Mouse (Mus musculus) forebrain, embryonic 11.5 days (tissue): Measurements from ENCODE around the gene Olfr65. TPM values are rescaled to one million over a fixed set of nuclear protein-coding genes. Genes with fewer than 3 reads are reported as not detected.
A peak's percentile ranks its signal among the peaks of the same experiment; 100 is the strongest.

Experiments
- ATAC-seq: fragments of 200-750 bp; cut with Nextera tagmentation; replicated peaks from 2 replicates; pipeline ENCODE4 v1.8.0; 2017; ENCODE audit warnings: moderate TSS enrichment; ENCODE audit not compliant: low FRiP score
- DNase-seq: peaks from one replicate; pipeline ENCODE4 v3.0.0-alpha.2; 2017; ENCODE audit warnings: low spot score
- H3K27ac ChIP-seq: fragments of 300-500 bp; sonication (generic); 2 replicates; pipeline ENCODE4 v1.5.1; 2014; ENCODE audit warnings: low read depth, low read length
- H3K27me3 ChIP-seq: fragments of 300-500 bp; sonication (generic); 2 replicates; pipeline ENCODE4 v1.6.1; 2014; ENCODE audit warnings: mild to moderate bottlenecking, low read length, mixed read lengths; ENCODE audit not compliant: control insufficient read depth, insufficient read depth
- H3K36me3 ChIP-seq: fragments of 300-500 bp; sonication (generic); 2 replicates; pipeline ENCODE4 v1.6.1; 2014; ENCODE audit warnings: mild to moderate bottlenecking, low read length, moderate library complexity, mixed read lengths; ENCODE audit not compliant: control insufficient read depth, insufficient read depth
- H3K4me1 ChIP-seq: fragments of 300-500 bp; sonication (generic); replicated peaks from 2 replicates; pipeline ENCODE4 v1.6.1; 2014; ENCODE audit warnings: low read length, mixed read lengths; ENCODE audit not compliant: control insufficient read depth, insufficient read depth
- H3K4me2 ChIP-seq: fragments of 300-500 bp; sonication (generic); 2 replicates; pipeline ENCODE4 v1.6.1; 2014; ENCODE audit warnings: low read depth, mild to moderate bottlenecking, low read length, moderate library complexity, mixed read lengths; ENCODE audit not compliant: severe bottlenecking
- H3K4me3 ChIP-seq: fragments of 300-500 bp; sonication (generic); 2 replicates; pipeline ENCODE4 v1.5.1; 2014; ENCODE audit warnings: low read depth, low read length
- H3K9ac ChIP-seq: fragments of 300-500 bp; sonication (generic); 2 replicates; pipeline ENCODE4 v1.6.1; 2014; ENCODE audit warnings: low read length
- H3K9me3 ChIP-seq: fragments of 300-500 bp; sonication (generic); 2 replicates; pipeline ENCODE4 v1.6.1; 2016; ENCODE audit warnings: low read length, mixed read lengths; ENCODE audit not compliant: control insufficient read depth
- WGBS: fragments of 180-500 bp; shearing (Covaris S2); extraction: QIAGEN DNeasy Blood & Tissue Kit; methylation state at CpG from one replicate; pipeline ENCODE4 v1.1.7; 2014; 5-methylcytosine and 5-hydroxymethylcytosine counted together
- polyA plus RNA-seq: library from polyadenylated mRNA; unstranded; fragments of >200 nt; fragmentation: Nextera tagmentation; extraction: Ambion mirVana; gene quantifications from 2 replicates; pipeline ENCODE4 v1.2.1, GENCODE M21; 2014

Gene Olfr65
- polyA plus RNA-seq, 1 experiment from 2014 or later: not detected

DNA sequence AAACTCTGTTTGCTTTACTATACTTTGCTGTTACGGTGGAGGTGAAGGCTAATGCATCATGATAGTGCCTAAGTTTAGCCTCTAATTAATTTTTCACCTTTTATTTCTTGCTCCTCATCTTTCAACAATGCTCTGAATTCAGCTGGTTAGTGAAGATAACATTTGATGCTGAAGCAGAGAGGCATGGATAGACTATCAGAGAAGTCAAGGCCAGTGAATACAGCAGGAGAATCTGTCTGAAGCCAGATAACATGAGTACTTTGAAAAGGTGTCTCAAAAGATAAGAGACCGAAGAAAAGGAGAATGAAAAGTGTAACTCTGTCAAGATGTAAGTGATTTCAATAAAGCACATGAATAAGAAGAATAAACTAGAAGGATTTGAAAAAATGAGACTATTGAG, 26.2 kb upstream of the Olfr65 start:
- WGBS: 93% methylated on average over 2 of the region's 2 CpGs
- ATAC-seq: no peak
- Histone ChIP-seq H3K4me2 (no peak overlapping the region), H3K4me3 (no peak overlapping the region), H3K27ac (no peak overlapping the region), H3K36me3 (no peaks in the 10 kb centered on the region), H3K4me1 (no peaks in the 10 kb centered on the region), H3K9ac (no peak overlapping the region), H3K9me3 (no peaks in the 10 kb centered on the region), H3K27me3 (no peaks in the 10 kb centered on the region)
- DNase-seq: no peak

DNA sequence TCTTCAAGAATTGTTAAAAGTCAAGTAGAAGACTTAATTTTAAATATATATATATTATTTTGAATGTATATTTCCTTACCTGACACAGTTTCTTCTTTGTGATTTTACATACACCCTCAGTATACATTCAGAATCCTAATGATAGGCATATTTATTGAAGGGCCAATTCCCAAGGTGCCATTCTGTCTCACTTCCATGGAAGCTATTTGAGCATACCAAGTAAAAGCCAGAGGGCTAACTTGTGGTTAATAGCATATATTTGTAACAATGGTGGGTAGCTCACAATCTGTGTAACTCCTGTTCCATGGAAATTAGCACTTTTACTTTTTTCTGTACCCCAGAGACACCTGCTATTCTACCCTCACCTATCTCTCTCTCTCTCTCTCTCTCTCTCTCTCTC, 17.1 kb upstream of the Olfr65 start, which contains the start of gene Olfr66:
Olfr66 (minus strand) TSS at position 101 of the 400 bp plus-strand sequence.
- ATAC-seq: no peak

DNA sequence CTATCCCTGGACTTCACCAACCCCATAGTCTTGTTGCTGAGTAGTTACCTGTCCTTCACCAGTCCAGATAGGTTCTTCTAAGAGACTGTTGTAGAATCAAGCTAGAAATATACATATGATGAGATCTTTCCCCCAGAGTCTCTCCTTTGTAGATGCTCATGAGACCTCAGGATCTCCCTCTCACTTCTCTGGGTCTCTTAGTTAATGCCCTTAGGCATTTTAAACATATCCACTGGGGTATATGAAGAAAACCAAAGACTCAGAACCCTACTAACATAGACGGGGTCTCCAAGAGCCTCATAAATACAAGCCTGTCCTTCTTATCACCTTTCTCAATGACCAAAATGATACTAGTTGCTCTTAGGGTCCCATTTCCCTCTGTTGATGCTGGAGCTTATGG, 8.9 kb upstream of the Olfr65 start, which contains the start of gene Olfr64:
Olfr64 (minus strand) TSS at position 101 of the 400 bp plus-strand sequence.
- no peak for ATAC-seq
- DNase-seq: no peak
- Histone ChIP-seq H3K4me2 (no peak within 1 kb of the TSS), H3K4me3 (no peak within 1 kb of the TSS), H3K27ac (no peak within 1 kb of the TSS), H3K36me3 (no peaks in the 10 kb centered on the region), H3K9me3 (no peaks in the 10 kb centered on the region), H3K9ac (no peak within 1 kb of the TSS), H3K4me1 (no peaks in the 10 kb centered on the region), H3K27me3 (no peaks in the 10 kb centered on the region)
- 81% methylated on average over 1 of the region's 1 CpGs for WGBS

More for the DNA sequence above, 17.1 kb upstream of the Olfr65 start, which contains the start of gene Olfr66:
- H3K9me3 ChIP-seq: no peaks in the 10 kb centered on the region
- H3K4me1 ChIP-seq: no peaks in the 10 kb centered on the region
- no peaks in the 10 kb centered on the region for H3K27me3 ChIP-seq
- H3K9ac ChIP-seq: no peak within 1 kb of the TSS
- H3K4me2 ChIP-seq: no peak within 1 kb of the TSS
- H3K36me3 ChIP-seq: no peaks in the 10 kb centered on the region
- DNase-seq: no peak
- no peak within 1 kb of the TSS for H3K27ac ChIP-seq
- no peak within 1 kb of the TSS for H3K4me3 ChIP-seq

DNA sequence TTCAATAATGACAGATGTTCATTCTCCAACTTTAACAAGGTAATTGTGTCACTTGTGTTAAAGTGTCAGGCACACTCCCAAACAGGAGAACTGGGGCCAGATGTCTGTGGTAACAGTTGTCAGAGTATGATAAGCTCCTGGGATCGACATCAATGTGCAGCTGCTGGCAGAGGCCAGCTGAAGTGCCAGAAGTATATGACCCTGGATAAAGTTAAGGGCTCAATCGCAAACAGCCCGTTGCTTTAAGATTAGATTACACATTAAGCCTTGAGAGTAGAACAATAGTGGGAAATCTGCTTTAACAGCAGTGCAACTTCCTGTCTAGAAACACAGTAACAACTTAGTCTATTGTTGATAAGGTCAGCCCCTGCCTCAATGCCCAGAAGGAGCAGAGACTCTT, 6.8 kb downstream of the Olfr65 start:
- ATAC-seq (no peak), DNase-seq (no peak)
- 53% methylated on average over 3 of the region's 3 CpGs for WGBS
- H3K36me3 ChIP-seq: no peaks in the 10 kb centered on the region
- no peaks in the 10 kb centered on the region for H3K9me3 ChIP-seq
- no peaks in the 10 kb centered on the region for H3K27me3 ChIP-seq
- H3K9ac ChIP-seq: no peak overlapping the region
- H3K27ac ChIP-seq: no peak overlapping the region
- no peak overlapping the region for H3K4me2 ChIP-seq
- H3K4me3 ChIP-seq: no peak overlapping the region
- no peaks in the 10 kb centered on the region for H3K4me1 ChIP-seq

DNA sequence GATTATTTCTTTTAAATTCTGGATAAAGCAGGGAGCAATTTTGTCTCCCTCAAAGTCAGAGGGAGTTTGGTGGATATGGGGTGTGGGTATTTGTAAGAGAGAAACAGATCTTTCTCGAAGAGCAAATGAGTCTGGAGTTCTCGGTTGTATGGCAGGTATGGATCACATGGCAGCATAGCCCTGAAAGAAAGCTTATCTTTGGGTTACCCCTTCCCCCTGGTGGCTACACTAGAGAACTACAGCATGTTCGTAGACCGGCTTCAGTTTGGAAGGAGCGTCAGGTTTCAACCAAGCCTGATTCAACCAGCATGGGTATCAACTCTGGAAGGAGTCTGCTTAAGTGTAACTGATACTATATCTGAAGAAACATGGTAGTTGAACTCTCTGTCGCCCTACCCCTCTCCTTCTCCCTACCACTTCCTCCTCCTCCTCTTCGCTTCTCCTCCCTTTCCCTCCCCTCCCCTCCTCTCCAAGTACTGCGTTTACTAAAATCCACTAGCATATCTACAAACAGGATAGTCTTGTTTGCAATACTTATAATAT, 9.8 kb downstream of the Olfr65 start:
- H3K27ac ChIP-seq: no peak overlapping the region
- ATAC-seq (no peak), DNase-seq (no peak)
- H3K9ac ChIP-seq: no peak overlapping the region
- H3K27me3 ChIP-seq: no peaks in the 10 kb centered on the region
- no peaks in the 10 kb centered on the region for H3K9me3 ChIP-seq
- H3K4me1 ChIP-seq: no peaks in the 10 kb centered on the region
- no peaks in the 10 kb centered on the region for H3K36me3 ChIP-seq
- WGBS: 39% methylated on average over 8 of the region's 8 CpGs
- H3K4me2 ChIP-seq: no peak overlapping the region
- no peak overlapping the region for H3K4me3 ChIP-seq

DNA sequence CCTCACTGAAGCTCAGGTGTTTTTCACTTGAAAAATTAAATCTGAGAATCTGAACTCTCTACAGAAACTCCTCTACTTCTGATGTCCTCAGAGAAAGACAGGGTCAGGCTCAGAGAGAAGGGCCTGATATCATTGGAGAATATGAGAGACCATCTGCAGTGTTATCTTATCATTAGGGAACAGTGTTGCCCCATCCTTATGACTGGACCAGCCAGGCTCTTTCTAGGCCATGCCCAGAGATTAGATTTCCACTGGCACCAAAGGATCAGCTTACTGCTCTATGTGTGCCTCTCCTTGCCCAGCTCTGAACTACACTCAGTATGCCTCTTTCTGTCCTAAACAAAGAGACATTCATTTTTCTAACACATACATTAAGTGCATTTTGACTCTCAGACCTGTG, 12.1 kb downstream of the Olfr65 start:
- DNase-seq: no peak
- no peak overlapping the region for H3K4me2 ChIP-seq
- H3K4me1 ChIP-seq: no peaks in the 10 kb centered on the region
- 0 out of 2 replicates have a peak, but pooled peaks have one; percentile 18 for ATAC-seq
- no peaks in the 10 kb centered on the region for H3K27me3 ChIP-seq
- H3K4me3 ChIP-seq: no peak overlapping the region
- no peak overlapping the region for H3K9ac ChIP-seq
- H3K9me3 ChIP-seq: no peaks in the 10 kb centered on the region
- H3K27ac ChIP-seq: no peak overlapping the region
- no peaks in the 10 kb centered on the region for H3K36me3 ChIP-seq

DNA sequence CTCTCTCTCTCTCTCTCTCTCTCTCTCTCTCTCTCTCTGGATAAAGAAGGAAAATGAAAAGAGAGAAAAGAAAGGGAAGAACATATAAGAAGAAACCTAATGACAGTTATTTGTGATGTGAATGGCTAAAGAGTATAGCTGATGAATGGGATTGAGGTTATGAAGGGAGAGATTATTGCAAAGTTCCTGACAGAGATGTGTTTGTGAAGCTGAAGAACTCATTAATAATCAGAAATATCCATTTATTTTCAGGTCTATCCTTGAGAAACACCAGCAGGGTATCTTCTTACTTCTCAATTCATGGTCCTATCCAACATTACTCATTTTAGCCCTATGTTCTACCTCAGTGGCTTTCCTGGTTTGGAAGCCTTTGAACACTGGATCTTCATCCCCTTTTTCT, 25.2 kb downstream of the Olfr65 start, which contains the start of gene Olfr631:
Olfr631 (plus strand) TSS at position 301 of the 400 bp plus-strand sequence.
- Histone ChIP-seq H3K4me2 (no peak within 1 kb of the TSS), H3K36me3 (no peaks in the 10 kb centered on the region), H3K27ac (no peak within 1 kb of the TSS), H3K27me3 (no peaks in the 10 kb centered on the region), H3K4me3 (no peak within 1 kb of the TSS), H3K4me1 (no peaks in the 10 kb centered on the region), H3K9ac (no peak within 1 kb of the TSS), H3K9me3 (no peaks in the 10 kb centered on the region)
- DNase-seq (no peak), ATAC-seq (no peak)

DNA sequence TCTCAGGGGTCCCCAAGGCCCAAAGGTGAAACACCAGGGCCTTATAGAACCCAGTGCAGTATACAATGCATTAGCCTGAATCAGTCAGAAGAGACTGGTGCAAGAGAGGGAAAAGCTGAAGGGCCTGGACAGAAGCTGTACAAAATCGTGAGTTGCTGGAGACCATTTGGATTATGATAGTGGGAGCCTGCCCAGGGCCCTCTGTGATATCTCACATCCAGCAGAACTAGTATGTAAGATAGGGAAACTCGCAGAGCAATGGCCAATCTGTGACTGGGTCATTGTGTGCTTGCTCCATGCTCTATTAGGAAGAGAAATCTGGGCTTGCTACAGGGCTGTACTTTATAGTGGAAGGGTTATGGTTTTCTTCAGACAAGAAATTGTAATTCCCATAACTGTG, 31.0 kb downstream of the Olfr65 start, which contains the start of gene Olfr632:
Olfr632 (plus strand) TSS at position 84 of the 400 bp plus-strand sequence.
- Histone ChIP-seq H3K27me3 (no peaks in the 10 kb centered on the region), H3K9me3 (no peaks in the 10 kb centered on the region), H3K4me2 (no peak within 1 kb of the TSS), H3K36me3 (no peaks in the 10 kb centered on the region), H3K4me1 (no peaks in the 10 kb centered on the region), H3K4me3 (no peak within 1 kb of the TSS), H3K27ac (no peak within 1 kb of the TSS), H3K9ac (no peak within 1 kb of the TSS)
- DNase-seq (no peak), ATAC-seq (no peak)
- WGBS: 75% methylated on average over 2 of the region's 2 CpGs

DNA sequence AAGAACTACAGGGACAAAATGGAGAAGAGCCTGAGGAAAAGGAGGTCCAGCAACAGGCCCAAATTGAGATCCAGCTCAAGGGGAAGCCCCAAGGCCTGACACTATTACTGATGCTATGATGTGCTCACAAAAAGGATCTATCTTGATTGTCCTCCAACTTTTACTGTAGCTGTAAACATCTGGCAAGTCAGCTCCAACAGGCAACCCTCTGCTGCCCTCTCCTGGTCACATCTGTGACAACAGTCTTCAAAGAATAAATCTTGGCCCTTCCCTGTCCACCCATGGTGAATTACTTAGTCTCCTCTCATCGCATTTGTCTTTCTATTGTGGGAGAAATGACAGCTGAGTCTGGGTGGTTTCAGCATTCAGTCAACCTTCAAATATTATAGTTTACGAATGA, 39.4 kb downstream of the Olfr65 start:
- no peak overlapping the region for H3K27ac ChIP-seq
- no peak overlapping the region for H3K4me2 ChIP-seq
- H3K27me3 ChIP-seq: no peaks in the 10 kb centered on the region
- no peaks in the 10 kb centered on the region for H3K9me3 ChIP-seq
- no peak overlapping the region for H3K4me3 ChIP-seq
- H3K36me3 ChIP-seq: no peaks in the 10 kb centered on the region
- no peaks in the 10 kb centered on the region for H3K4me1 ChIP-seq
- 0 out of 2 replicates have a peak, but pooled peaks have one; percentile 61 for ATAC-seq
- WGBS: 28% methylated on average over 2 of the region's 2 CpGs
- peak; percentile 79 for DNase-seq
- no peak overlapping the region for H3K9ac ChIP-seq
